Mouse (Mus musculus): ENCODE results near the gene Eif2ak4. TPM values are rescaled to one million over a fixed set of nuclear protein-coding genes. Genes with fewer than 3 reads are reported as not detected.

Gene Eif2ak4
- polyA plus RNA-seq, 1 experiment = 8.7 TPM

DNA sequence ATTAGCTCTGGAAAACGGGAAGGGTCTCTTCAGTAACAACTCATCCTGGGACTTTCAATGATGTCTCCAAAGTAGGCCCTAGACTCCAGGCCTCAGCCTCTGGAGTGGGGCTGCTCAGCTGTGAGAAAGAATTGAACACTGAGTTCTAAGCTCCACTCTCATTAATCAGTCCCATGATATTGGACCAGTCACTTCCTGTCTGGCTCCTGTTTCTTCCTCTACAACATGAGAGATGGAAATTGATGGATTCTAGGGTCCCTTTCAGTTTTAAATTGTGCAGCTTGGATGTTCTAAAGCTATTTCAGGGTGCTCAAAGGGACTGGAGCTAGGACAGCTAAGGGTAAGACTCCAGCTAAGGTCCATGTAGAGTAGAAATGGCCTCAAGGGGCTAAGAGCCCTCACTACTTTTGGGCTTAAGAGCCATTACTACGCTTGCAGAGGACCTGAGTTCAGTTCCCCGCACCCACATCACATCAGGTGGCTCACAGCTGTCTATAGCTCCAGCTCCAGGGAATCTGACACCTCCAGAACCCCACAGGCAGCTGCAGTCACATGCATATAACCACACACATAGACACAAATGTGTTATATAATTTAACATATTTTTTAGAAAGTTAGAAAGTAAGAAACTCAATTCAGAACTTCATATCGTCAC lies 103.5 kb downstream of the Eif2ak4 start:
- H3K4me3 ChIP-seq (replicated peaks; ENCODE audit: control insufficient read depth, low read depth, low read length) = no peak overlapping the region

DNA sequence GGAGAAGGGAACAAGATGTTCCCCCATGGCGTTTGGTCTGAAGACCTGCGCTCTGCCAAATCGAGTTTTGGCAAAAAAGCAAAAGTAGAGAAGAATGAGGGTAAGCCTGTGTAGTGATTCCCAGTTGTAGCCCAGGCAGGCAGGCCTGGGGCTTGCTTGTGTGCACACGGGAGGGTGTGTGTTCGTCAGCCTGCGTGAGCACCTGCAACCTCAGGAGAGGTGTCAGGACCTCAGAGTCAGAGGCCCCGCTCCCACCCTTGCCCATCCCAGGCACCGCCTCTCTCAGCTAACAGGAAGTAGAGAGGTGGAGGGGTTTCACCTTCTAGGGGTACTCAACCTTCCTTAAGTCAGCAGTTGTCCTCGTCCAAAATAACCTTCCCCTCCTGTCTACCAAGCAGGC lies 106.6 kb downstream of the Eif2ak4 start:
- TF ChIP-seq POLR2A (IDR thresholded peaks at IDR 0.05; ENCODE audit: borderline replicate concordance, control insufficient read depth, low read depth, low read length) (no peak), CTCF (IDR thresholded peaks at IDR 0.05; ENCODE audit: control insufficient read depth, insufficient read depth, low read length) (no peak)
- H3K27ac ChIP-seq (ENCODE audit: control insufficient read depth, insufficient read depth, low read depth, low read length, poor library complexity) = no peak overlapping the region
- WGBS = 60% methylated on average over 9 of the region's 9 CpGs
- H3K4me1 ChIP-seq (ENCODE audit: control insufficient read depth, insufficient read depth, low read length) = peaks cover 6% of the 10 kb centered on the region
- no peak overlapping the region for H3K4me3 ChIP-seq (replicated peaks; ENCODE audit: control insufficient read depth, low read depth, low read length)

More for the DNA sequence above, 103.5 kb downstream of the Eif2ak4 start:
- WGBS = 65% methylated on average over 4 of the region's 4 CpGs
- H3K27ac ChIP-seq (ENCODE audit: control insufficient read depth, insufficient read depth, low read depth, low read length, poor library complexity) = peak overlapping the region; percentile 78
- TF ChIP-seq CTCF (IDR thresholded peaks at IDR 0.05; ENCODE audit: control insufficient read depth, insufficient read depth, low read length) = no peak
- no peak for TF ChIP-seq POLR2A (IDR thresholded peaks at IDR 0.05; ENCODE audit: borderline replicate concordance, control insufficient read depth, low read depth, low read length)
- peaks cover 8% of the 10 kb centered on the region for H3K4me1 ChIP-seq (ENCODE audit: control insufficient read depth, insufficient read depth, low read length)

DNA sequence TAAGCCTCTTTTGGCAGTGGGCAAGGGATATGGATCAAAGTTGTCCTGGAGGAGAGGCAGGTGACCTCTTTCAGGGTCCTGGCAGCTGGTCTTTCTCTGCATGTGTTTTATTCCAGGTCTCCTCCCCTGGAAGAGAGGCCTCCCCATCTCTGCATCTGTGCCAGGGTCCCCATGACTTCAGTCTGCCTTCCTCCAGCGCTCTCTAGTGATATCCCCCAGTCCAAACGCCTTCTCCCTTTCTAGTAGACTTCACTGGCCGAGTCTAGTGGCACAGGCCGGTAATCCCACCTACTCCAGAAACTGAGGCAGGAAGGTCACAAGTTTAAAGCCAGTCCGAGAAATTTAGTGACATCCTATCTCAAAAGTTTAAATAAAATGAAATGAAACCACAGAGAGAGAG lies 109.5 kb downstream of the Eif2ak4 start:
- Histone ChIP-seq H3K4me1 (ENCODE audit: control insufficient read depth, insufficient read depth, low read length) (no peaks in the 10 kb centered on the region; the same call in 1 of the 2 replicates), H3K4me3 (replicated peaks; ENCODE audit: control insufficient read depth, low read depth, low read length) (no peak overlapping the region), H3K27ac (ENCODE audit: control insufficient read depth, insufficient read depth, low read depth, low read length, poor library complexity) (no peak overlapping the region)
- TF ChIP-seq POLR2A (IDR thresholded peaks at IDR 0.05; ENCODE audit: borderline replicate concordance, control insufficient read depth, low read depth, low read length) = no peak
- TF ChIP-seq CTCF (IDR thresholded peaks at IDR 0.05; ENCODE audit: control insufficient read depth, insufficient read depth, low read length) = no peak
- WGBS = 72% methylated on average over 5 of the region's 5 CpGs

DNA sequence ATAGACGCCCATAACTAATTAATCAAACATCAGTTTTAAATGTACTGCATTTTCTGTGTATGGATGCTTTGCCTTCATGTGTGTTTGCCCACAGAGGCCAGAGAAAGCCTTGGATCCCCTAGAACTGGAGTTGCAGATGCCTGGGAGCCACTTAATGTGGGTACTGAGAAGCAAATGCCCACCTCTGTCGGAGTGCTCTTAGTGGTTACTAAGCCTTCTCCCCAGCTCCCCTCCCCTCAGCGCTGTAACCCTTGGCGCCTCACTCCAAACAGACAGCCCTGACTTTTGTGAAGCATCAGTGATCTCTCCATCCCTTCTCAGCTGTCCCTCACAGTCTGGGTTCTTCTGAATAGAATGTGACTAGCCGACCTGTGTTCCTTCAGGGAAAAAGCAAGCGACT lies 110.1 kb downstream of the Eif2ak4 start:
- no peak overlapping the region for H3K27ac ChIP-seq (ENCODE audit: control insufficient read depth, insufficient read depth, low read depth, low read length, poor library complexity)

DNA sequence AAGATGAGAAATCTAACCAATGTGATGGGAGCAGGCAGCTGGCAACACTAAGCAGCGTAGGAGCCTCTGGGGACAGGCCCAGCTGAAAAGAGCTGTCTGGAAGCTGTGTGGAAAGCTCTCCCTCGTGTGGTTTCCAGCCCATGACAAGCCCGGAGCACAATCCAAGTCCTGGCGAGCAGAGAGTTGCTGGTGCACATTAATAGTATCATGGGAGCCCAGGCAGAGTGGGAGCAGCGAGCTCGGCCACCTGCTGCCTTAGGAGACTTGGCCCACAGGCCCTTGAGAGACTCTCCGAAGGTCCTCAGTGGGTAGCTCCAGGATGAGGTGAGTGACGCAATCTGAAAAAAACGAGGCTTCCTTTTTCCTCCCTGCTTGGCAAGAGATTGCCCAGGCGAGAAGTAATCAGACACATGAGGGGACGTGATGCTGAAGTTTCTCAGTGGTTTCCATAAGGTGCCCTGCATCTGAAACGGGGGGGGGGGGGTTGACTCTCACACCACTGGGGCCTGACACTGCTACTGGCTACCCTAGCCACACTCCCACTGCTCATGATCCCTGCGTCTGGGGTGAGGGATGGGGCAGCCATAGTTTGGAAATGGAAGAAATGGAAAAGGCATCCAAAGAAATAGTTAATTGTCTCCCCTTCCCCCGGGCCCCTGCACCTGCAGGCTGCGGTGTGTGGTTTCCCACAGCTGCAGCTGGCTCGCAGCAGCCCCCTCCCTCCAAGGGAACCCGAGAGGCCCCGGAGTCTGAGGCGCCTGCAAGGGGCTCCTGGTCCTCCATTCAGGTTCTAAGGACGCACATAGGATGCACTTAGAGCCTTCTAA lies 110.9 kb downstream of the Eif2ak4 start:
- Histone ChIP-seq H3K4me1 (ENCODE audit: control insufficient read depth, insufficient read depth, low read length) (no peaks in the 10 kb centered on the region; the same call in 1 of the 2 replicates), H3K27ac (ENCODE audit: control insufficient read depth, insufficient read depth, low read depth, low read length, poor library complexity) (no peak overlapping the region; the same call in 1 of the 2 replicates), H3K4me3 (replicated peaks; ENCODE audit: control insufficient read depth, low read depth, low read length) (no peak overlapping the region)
- TF ChIP-seq POLR2A (IDR thresholded peaks at IDR 0.05; ENCODE audit: borderline replicate concordance, control insufficient read depth, low read depth, low read length) = no peak
- TF ChIP-seq CTCF (IDR thresholded peaks at IDR 0.05; ENCODE audit: control insufficient read depth, insufficient read depth, low read length) = no peak
- WGBS = 3% methylated on average over 20 of the region's 20 CpGs

More for the DNA sequence above, 110.1 kb downstream of the Eif2ak4 start:
- WGBS = 66% methylated on average over 6 of the region's 6 CpGs
- H3K4me3 ChIP-seq (replicated peaks; ENCODE audit: control insufficient read depth, low read depth, low read length) = no peak overlapping the region
- no peak for TF ChIP-seq POLR2A (IDR thresholded peaks at IDR 0.05; ENCODE audit: borderline replicate concordance, control insufficient read depth, low read depth, low read length)
- TF ChIP-seq CTCF (IDR thresholded peaks at IDR 0.05; ENCODE audit: control insufficient read depth, insufficient read depth, low read length) = no peak
- no peaks in the 10 kb centered on the region; the same call in 1 of the 2 replicates for H3K4me1 ChIP-seq (ENCODE audit: control insufficient read depth, insufficient read depth, low read length)

DNA sequence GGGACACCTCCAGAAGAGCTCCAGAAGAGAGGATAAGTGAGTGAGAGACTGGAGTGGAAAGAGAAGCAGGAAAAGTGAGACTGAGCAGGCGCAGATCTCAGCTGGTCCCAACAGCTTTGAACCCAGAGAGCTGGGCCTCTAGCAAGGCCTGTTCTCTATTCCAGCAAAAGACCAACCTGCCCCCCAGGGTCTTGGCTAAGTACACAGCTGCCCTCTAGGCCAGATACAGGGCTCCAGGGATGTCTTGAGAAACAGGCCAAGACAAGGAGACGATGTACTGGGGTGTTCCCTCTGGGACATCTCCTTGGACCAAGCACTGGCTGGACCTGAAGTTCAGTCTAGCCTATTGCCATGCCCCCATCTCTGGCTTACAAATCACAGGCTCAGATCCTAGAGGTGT lies 111.8 kb downstream of the Eif2ak4 start:
- H3K27ac ChIP-seq (ENCODE audit: control insufficient read depth, insufficient read depth, low read depth, low read length, poor library complexity) = no peak overlapping the region
- H3K4me1 ChIP-seq (ENCODE audit: control insufficient read depth, insufficient read depth, low read length) = no peaks in the 10 kb centered on the region; the same call in 1 of the 2 replicates
- no peak overlapping the region for H3K4me3 ChIP-seq (replicated peaks; ENCODE audit: control insufficient read depth, low read depth, low read length)
- TF ChIP-seq POLR2A (IDR thresholded peaks at IDR 0.05; ENCODE audit: borderline replicate concordance, control insufficient read depth, low read depth, low read length) = no peak
- no peak for TF ChIP-seq CTCF (IDR thresholded peaks at IDR 0.05; ENCODE audit: control insufficient read depth, insufficient read depth, low read length)
- WGBS = 69% methylated on average over 2 of the region's 2 CpGs

DNA sequence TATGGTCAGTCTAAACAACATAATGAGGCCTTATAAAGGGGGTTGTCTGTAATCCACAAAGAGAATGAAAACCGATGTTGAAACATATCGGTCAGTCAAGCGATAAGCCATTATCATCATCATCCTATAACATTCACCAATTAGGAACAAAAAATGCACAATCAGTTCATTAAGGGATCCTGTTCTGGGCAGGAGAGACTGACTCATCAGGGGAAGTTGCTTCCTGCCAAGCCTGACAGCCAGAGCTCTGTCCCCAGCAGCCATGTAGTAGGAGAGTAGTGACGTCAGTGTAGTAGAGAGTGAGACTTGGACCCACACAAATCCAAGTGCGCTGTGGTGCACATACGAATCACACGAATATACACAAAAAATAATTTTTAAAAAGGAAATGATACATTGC lies 118.7 kb downstream of the Eif2ak4 start:
- TF ChIP-seq POLR2A (IDR thresholded peaks at IDR 0.05; ENCODE audit: borderline replicate concordance, control insufficient read depth, low read depth, low read length) (no peak), CTCF (IDR thresholded peaks at IDR 0.05; ENCODE audit: control insufficient read depth, insufficient read depth, low read length) (no peak)
- no peak overlapping the region for H3K4me3 ChIP-seq (replicated peaks; ENCODE audit: control insufficient read depth, low read depth, low read length)
- H3K4me1 ChIP-seq (ENCODE audit: control insufficient read depth, insufficient read depth, low read length) = no peaks in the 10 kb centered on the region; the same call in 1 of the 2 replicates
- 73% methylated on average over 7 of the region's 7 CpGs for WGBS
- H3K27ac ChIP-seq (ENCODE audit: control insufficient read depth, insufficient read depth, low read depth, low read length, poor library complexity) = no peak overlapping the region

DNA sequence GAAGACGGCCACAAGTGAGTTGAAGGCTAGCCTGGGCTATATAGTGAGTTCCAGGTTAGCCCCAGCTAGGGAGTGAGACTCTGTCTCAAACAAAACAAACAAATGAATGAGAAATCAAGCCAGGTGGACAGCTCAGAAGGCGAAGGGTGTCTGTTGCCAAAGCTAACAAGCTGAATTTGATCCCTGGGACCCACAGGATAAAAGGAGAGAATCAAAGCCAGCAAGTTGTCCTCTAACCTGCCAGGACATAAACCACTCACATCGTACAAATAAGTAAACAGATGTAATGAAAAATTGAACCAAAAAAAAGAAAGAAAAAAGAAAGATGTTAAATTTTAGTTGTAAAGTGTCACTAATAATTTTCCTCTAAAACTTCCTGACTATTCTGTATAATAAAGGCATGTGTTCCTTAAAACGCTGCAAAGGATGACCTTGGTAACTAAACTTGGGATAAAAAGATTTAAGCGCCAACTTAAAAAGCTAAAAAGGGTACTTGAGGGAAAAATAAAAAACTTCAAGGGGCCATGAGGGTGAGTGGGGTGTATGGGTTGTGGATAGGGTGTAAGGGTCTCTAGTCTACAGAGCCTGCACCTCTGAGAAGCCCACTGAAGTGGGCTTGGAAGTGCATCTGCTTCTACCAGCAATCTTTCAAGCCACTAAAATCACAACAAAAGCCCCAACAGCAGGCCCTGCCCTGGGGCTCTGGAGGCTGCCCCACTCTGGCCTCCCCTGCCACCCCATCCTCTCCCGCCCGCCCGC lies 121.4 kb downstream of the Eif2ak4 start:
- H3K27ac ChIP-seq (ENCODE audit: control insufficient read depth, insufficient read depth, low read depth, low read length, poor library complexity) = no peak overlapping the region
- WGBS = 88% methylated on average over 8 of the region's 8 CpGs
- no peak for TF ChIP-seq CTCF (IDR thresholded peaks at IDR 0.05; ENCODE audit: control insufficient read depth, insufficient read depth, low read length)
- no peak for TF ChIP-seq POLR2A (IDR thresholded peaks at IDR 0.05; ENCODE audit: borderline replicate concordance, control insufficient read depth, low read depth, low read length)
- H3K4me3 ChIP-seq (replicated peaks; ENCODE audit: control insufficient read depth, low read depth, low read length) = no peak overlapping the region
- no peaks in the 10 kb centered on the region for H3K4me1 ChIP-seq (ENCODE audit: control insufficient read depth, insufficient read depth, low read length)
